Mouse (Mus musculus) embryonic facial prominence, embryonic 11.5 days (tissue): ENCODE measurements around the gene Tedc1. TPM values are rescaled to one million over a fixed set of nuclear protein-coding genes. Genes with fewer than 3 reads are reported as not detected.

Source experiments
- ATAC-seq: fragments of 200-750 bp; cut with Nextera tagmentation; replicated peaks from 2 replicates; pipeline ENCODE4 v1.8.0; 2017; ENCODE audit warnings: low read depth; ENCODE audit not compliant: insufficient number of reproducible peaks, low FRiP score, low TSS enrichment
- DNase-seq: peaks from one replicate; pipeline ENCODE4 v3.0.0-alpha.2; 2015; ENCODE audit warnings: low spot score
- H3K27ac ChIP-seq: fragments of 300-500 bp; sonication (generic); replicated peaks from 2 replicates; pipeline ENCODE4 v1.5.1; 2014; ENCODE audit warnings: mild to moderate bottlenecking, low read depth, low read length, control low read depth
- H3K27me3 ChIP-seq: fragments of 300-500 bp; sonication (generic); 2 replicates; pipeline ENCODE4 v1.6.1; 2014; ENCODE audit warnings: mild to moderate bottlenecking, low read length, moderate library complexity, mixed read lengths; ENCODE audit not compliant: control insufficient read depth, insufficient read depth
- H3K36me3 ChIP-seq: fragments of 300-500 bp; sonication (generic); replicated peaks from 2 replicates; pipeline ENCODE4 v1.6.1; 2014; ENCODE audit warnings: low read depth, mild to moderate bottlenecking, low read length, moderate library complexity, mixed read lengths; ENCODE audit not compliant: control insufficient read depth, insufficient read depth
- H3K4me1 ChIP-seq: fragments of 300-500 bp; sonication (generic); 2 replicates; pipeline ENCODE4 v1.6.1; 2014; ENCODE audit warnings: low read length, mixed read lengths; ENCODE audit not compliant: control insufficient read depth, insufficient read depth
- H3K4me2 ChIP-seq: fragments of 300-500 bp; sonication (generic); 2 replicates; pipeline ENCODE4 v1.6.1; 2014; ENCODE audit warnings: low read depth, mild to moderate bottlenecking, control low read depth, low read length, moderate library complexity
- H3K4me3 ChIP-seq: fragments of 300-500 bp; sonication (generic); 2 replicates; pipeline ENCODE4 v1.5.1; 2014; ENCODE audit warnings: low read depth, low read length, control low read depth
- H3K9ac ChIP-seq: fragments of 300-500 bp; sonication (generic); replicated peaks from 2 replicates; pipeline ENCODE4 v1.6.1; 2014; ENCODE audit warnings: mild to moderate bottlenecking, control low read depth, low read length
- H3K9me3 ChIP-seq: fragments of 300-500 bp; sonication (generic); replicated peaks from 2 replicates; pipeline ENCODE4 v1.6.1; 2016; ENCODE audit warnings: mild to moderate bottlenecking, low read length, inconsistent platforms, mixed read lengths; ENCODE audit not compliant: control insufficient read depth
- WGBS: fragments of 180-500 bp; shearing (Covaris S2); extraction: QIAGEN DNeasy Blood & Tissue Kit; methylation state at CpG from one replicate; pipeline ENCODE4 v1.1.7; 2014; 5-methylcytosine and 5-hydroxymethylcytosine counted together
- polyA plus RNA-seq: library from polyadenylated mRNA; unstranded; fragments of >200 nt; fragmentation: Nextera tagmentation; extraction: Ambion mirVana; gene quantifications from 2 replicates; pipeline ENCODE4 v1.2.1, GENCODE M21; 2014

Gene Tedc1
- polyA plus RNA-seq, 1 experiment from 2014 or later: 26.4 TPM

- Histone ChIP-seq H3K36me3 (peaks cover 31% of the 10 kb centered on the region), H3K27me3 (peaks cover 7% of the 10 kb centered on the region), H3K4me2 (no peak overlapping the region), H3K4me3 (no peak overlapping the region), H3K4me1 (0 out of 2 replicates have a peak, but pooled peaks cover 3% of the 10 kb centered on the region), H3K9me3 (no peaks in the 10 kb centered on the region), H3K9ac (no peak overlapping the region), H3K27ac (no peak overlapping the region)
- WGBS: 91% methylated on average over 17 of the region's 17 CpGs
- no peak for ATAC-seq
- no peak for DNase-seq
Measured at GRCm38 (mm10) chr12:113136492-113137020, 19.7 kb upstream of the Tedc1 start.

- Histone ChIP-seq H3K27ac (no peak overlapping the region), H3K4me1 (peaks cover 7% of the 10 kb centered on the region; the same call in 1 of the 2 replicates), H3K4me3 (no peak overlapping the region), H3K4me2 (no peak overlapping the region), H3K9me3 (no peaks in the 10 kb centered on the region), H3K36me3 (peaks cover 22% of the 10 kb centered on the region), H3K27me3 (peaks cover 12% of the 10 kb centered on the region), H3K9ac (no peak overlapping the region)
- ATAC-seq (no peak), DNase-seq (no peak)
- WGBS: 88% methylated on average over 18 of the region's 18 CpGs
Measured at GRCm38 (mm10) chr12:113137260-113138213, 18.7 kb upstream of the Tedc1 start.

- ATAC-seq: no peak
- no peak overlapping the region for H3K27ac ChIP-seq
- H3K9me3 ChIP-seq: no peaks in the 10 kb centered on the region
- peaks cover 21% of the 10 kb centered on the region for H3K36me3 ChIP-seq
- no peak for DNase-seq
- 79% methylated on average over 6 of the region's 6 CpGs for WGBS
- H3K27me3 ChIP-seq: peaks cover 14% of the 10 kb centered on the region
- no peak overlapping the region for H3K9ac ChIP-seq
- peaks cover 7% of the 10 kb centered on the region for H3K4me1 ChIP-seq
- no peak overlapping the region for H3K4me3 ChIP-seq
- H3K4me2 ChIP-seq: no peak overlapping the region
Measured at GRCm38 (mm10) chr12:113138291-113138690, 17.9 kb upstream of the Tedc1 start.

GRCm38 (mm10) chr12:113138901-113139864, 17.0 kb upstream of the Tedc1 start:
- ATAC-seq: no peak
- peaks cover 14% of the 10 kb centered on the region for H3K27me3 ChIP-seq
- 41% methylated on average over 11 of the region's 11 CpGs for WGBS
- H3K9ac ChIP-seq: peak overlapping the region; percentile 4
- H3K4me2 ChIP-seq: peak overlapping the region; percentile 79
- peak overlapping the region; percentile 43 for H3K4me3 ChIP-seq
- H3K9me3 ChIP-seq: no peaks in the 10 kb centered on the region
- no peak for DNase-seq
- H3K4me1 ChIP-seq: peaks cover 7% of the 10 kb centered on the region
- H3K27ac ChIP-seq: peak overlapping the region; percentile 47; the same call in 1 of the 2 replicates
- H3K36me3 ChIP-seq: peaks cover 19% of the 10 kb centered on the region

- Histone ChIP-seq H3K36me3 (peaks cover 13% of the 10 kb centered on the region), H3K9me3 (no peaks in the 10 kb centered on the region), H3K4me2 (peak within 1 kb of the TSS; percentile 79), H3K27ac (peak within 1 kb of the TSS; percentile 47; the same call in 1 of the 2 replicates), H3K9ac (peak within 1 kb of the TSS; percentile 4), H3K4me1 (peaks cover 7% of the 10 kb centered on the region), H3K27me3 (peaks cover 14% of the 10 kb centered on the region), H3K4me3 (peak within 1 kb of the TSS; percentile 43)
- WGBS: under 1% methylated on average over 66 of the region's 68 CpGs
- DNase-seq (peak; percentile 93), ATAC-seq (peak; percentile 78)
Measured at GRCm38 (mm10) chr12:113139908-113140615, 16.2 kb upstream of the Tedc1 start, which contains the start of gene Crip2. Gene Crip2, plus strand, starts transcription at chr12:113140236.

GRCm38 (mm10) chr12:113140616-113141411, 15.4 kb upstream of the Tedc1 start:
- peak overlapping the region; percentile 43 for H3K4me3 ChIP-seq
- peak overlapping the region; percentile 4; the same call in 1 of the 2 replicates for H3K9ac ChIP-seq
- H3K27ac ChIP-seq: no peak overlapping the region
- peak; percentile 2 for ATAC-seq
- peak overlapping the region; percentile 79 for H3K4me2 ChIP-seq
- no peak for DNase-seq
- H3K27me3 ChIP-seq: peaks cover 14% of the 10 kb centered on the region
- no peaks in the 10 kb centered on the region for H3K9me3 ChIP-seq
- H3K4me1 ChIP-seq: peaks cover 7% of the 10 kb centered on the region
- 3% methylated on average over 49 of the region's 49 CpGs for WGBS
- peaks cover 9% of the 10 kb centered on the region for H3K36me3 ChIP-seq
